Mouse (Mus musculus) intestine, postnatal 0 days (tissue): Measurements from ENCODE around the gene Sfrp2. TPM values are rescaled to one million over a fixed set of nuclear protein-coding genes. Genes with fewer than 3 reads are reported as not detected.

Experiments used
- ATAC-seq: fragments of 200-750 bp; cut with Nextera tagmentation; 2 replicates; pipeline ENCODE4 v1.8.0; 2017; ENCODE audit warnings: mild to moderate bottlenecking, moderate TSS enrichment, moderate library complexity
- H3K27ac ChIP-seq: fragments of 300-500 bp; sonication (generic); 2 replicates; pipeline ENCODE4 v1.5.1; 2014; ENCODE audit warnings: mild to moderate bottlenecking, low read depth, low read length, moderate library complexity
- H3K27me3 ChIP-seq: fragments of 300-500 bp; sonication (generic); replicated peaks from 2 replicates; pipeline ENCODE4 v1.6.1; 2014; ENCODE audit warnings: low read length, mixed read lengths; ENCODE audit not compliant: control insufficient read depth, insufficient read depth
- H3K36me3 ChIP-seq: fragments of 300-500 bp; sonication (generic); 2 replicates; pipeline ENCODE4 v1.6.1; 2014; ENCODE audit warnings: mild to moderate bottlenecking, moderate library complexity; ENCODE audit not compliant: control insufficient read depth, insufficient read depth
- H3K4me1 ChIP-seq: fragments of 300-500 bp; sonication (generic); replicated peaks from 2 replicates; pipeline ENCODE4 v1.6.1; 2014; ENCODE audit warnings: antibody characterized with exemption, low read length, mixed read lengths; ENCODE audit not compliant: control insufficient read depth, insufficient read depth
- H3K4me2 ChIP-seq: fragments of 300-500 bp; sonication (generic); replicated peaks from 2 replicates; pipeline ENCODE4 v1.6.1; 2014; ENCODE audit warnings: low read depth, mild to moderate bottlenecking, moderate library complexity
- H3K4me3 ChIP-seq: fragments of 300-500 bp; sonication (generic); 2 replicates; pipeline ENCODE4 v1.5.1; 2014; ENCODE audit warnings: low read depth, low read length
- H3K9ac ChIP-seq: fragments of 300-500 bp; sonication (generic); 2 replicates; pipeline ENCODE4 v1.6.1; 2014; ENCODE audit warnings: mild to moderate bottlenecking, low read depth, low read length
- H3K9me3 ChIP-seq: fragments of 300-500 bp; sonication (generic); 2 replicates; pipeline ENCODE4 v1.6.1; 2016; ENCODE audit warnings: mixed run types; ENCODE audit not compliant: control insufficient read depth
- CTCF ChIP-seq: sonication (generic); IDR thresholded peaks from 2 replicates; pipeline ENCODE4 v1.5.1; 2016; ENCODE audit warnings: low read depth, mild to moderate bottlenecking, control low read depth, antibody characterized with exemption, moderate library complexity
- WGBS: fragments of 180-500 bp; shearing (Covaris S2); extraction: QIAGEN DNeasy Blood & Tissue Kit; methylation state at CpG from one replicate; pipeline ENCODE4 v1.1.7; 2014; 5-methylcytosine and 5-hydroxymethylcytosine counted together
- polyA plus RNA-seq: library from polyadenylated mRNA; unstranded; fragments of >200 nt; fragmentation: Nextera tagmentation; extraction: Ambion mirVana; gene quantifications from 2 replicates; pipeline ENCODE4 v1.2.1, GENCODE M21; 2015

Gene Sfrp2
- polyA plus RNA-seq, 1 experiment from 2014 or later = 20.7 TPM

DNA sequence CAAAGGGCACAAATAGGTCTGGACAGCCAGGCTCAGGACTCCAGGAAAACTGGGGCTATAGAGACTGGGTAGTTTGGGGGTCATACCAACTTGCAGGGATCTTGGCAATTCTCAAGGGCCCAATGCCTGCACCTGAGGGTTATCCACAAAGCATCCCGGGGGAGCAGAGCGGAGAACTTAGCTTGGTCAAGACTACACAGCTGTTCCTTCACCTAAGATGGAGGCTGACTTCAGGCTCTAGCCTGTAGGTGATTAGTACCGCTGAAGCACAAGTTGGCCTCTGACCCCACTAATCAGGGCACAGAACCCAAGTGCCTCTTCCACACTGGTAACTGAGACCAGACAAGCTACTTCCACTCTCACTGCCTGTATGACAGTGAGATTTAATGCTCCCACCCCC lies 18.6 kb downstream of the Sfrp2 start:
- no peak overlapping the region for H3K27ac ChIP-seq
- H3K4me1 ChIP-seq = no peaks in the 10 kb centered on the region
- no peak for ATAC-seq
- no peak overlapping the region for H3K4me3 ChIP-seq
- H3K9me3 ChIP-seq = no peaks in the 10 kb centered on the region
- WGBS = 83% methylated on average over 3 of the region's 3 CpGs
- H3K36me3 ChIP-seq = no peaks in the 10 kb centered on the region
- no peak overlapping the region for H3K4me2 ChIP-seq
- no peak overlapping the region for H3K9ac ChIP-seq
- TF ChIP-seq CTCF = no peak
- H3K27me3 ChIP-seq = no peaks in the 10 kb centered on the region

- WGBS = 94% methylated on average over 2 of the region's 2 CpGs
- TF ChIP-seq CTCF = no peak
- H3K27me3 ChIP-seq = no peaks in the 10 kb centered on the region
- H3K4me2 ChIP-seq = no peak overlapping the region
- H3K9me3 ChIP-seq = no peaks in the 10 kb centered on the region
- H3K36me3 ChIP-seq = no peaks in the 10 kb centered on the region
- H3K4me1 ChIP-seq = no peaks in the 10 kb centered on the region
- H3K27ac ChIP-seq = no peak overlapping the region
- no peak overlapping the region for H3K4me3 ChIP-seq
- no peak for ATAC-seq
- H3K9ac ChIP-seq = no peak overlapping the region
Measured at GRCm38 (mm10) chr3:83787086-83787485, 21.0 kb downstream of the Sfrp2 start.

GRCm38 (mm10) chr3:83787776-83788305 lies 21.7 kb downstream of the Sfrp2 start:
- Histone ChIP-seq H3K9ac (no peak overlapping the region), H3K4me2 (no peak overlapping the region), H3K27ac (no peak overlapping the region), H3K36me3 (no peaks in the 10 kb centered on the region), H3K4me3 (no peak overlapping the region), H3K9me3 (no peaks in the 10 kb centered on the region), H3K4me1 (no peaks in the 10 kb centered on the region), H3K27me3 (no peaks in the 10 kb centered on the region; the same call in 1 of the 2 replicates)
- no peak for ATAC-seq
- TF ChIP-seq CTCF = no peak
- 82% methylated on average over 7 of the region's 7 CpGs for WGBS

DNA sequence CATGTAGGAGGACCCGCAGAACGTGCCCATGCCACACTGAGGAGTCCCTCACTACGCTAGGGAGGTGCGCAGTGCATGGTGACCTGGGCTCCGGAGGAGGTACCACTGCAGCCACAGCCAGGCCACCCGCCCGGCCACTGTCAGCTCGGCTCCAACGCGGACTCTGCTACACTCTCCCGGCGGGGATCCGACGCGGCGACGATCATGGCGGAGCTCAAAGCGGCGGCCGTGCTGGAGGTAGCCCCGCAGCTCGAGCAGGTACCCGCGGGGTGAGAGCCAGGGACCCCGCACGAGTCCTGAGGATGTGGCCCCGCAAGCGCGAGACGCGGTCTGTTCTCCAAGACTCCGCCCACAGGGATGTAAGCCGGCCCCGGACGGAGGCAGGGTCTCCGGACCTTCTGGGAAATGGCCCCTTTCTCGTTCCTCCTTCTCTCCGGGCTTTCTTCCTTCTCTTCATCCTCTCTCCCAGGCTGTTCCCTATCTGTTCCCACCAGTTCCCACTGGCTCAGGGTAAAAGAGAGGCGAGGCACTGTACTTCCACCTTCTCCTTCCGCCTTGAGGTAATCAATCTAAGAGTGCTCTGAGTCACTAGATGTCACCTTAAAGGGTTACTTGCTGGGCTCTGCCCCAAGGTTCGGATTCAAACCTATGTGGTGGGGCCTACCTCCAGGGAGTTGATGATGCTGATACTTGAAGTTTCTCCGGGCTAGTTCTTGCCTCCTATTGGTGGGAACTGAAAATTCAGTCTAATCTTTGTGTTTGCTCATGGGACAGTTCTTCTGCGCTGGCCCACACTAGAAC lies 23.7 kb downstream of the Sfrp2 start:
- H3K4me1 ChIP-seq = no peaks in the 10 kb centered on the region
- TF ChIP-seq CTCF = peak; percentile 52
- peak overlapping the region; percentile 95 for H3K4me2 ChIP-seq
- ATAC-seq = peak; percentile 63; the same call in 1 of the 2 replicates
- H3K9ac ChIP-seq = peak overlapping the region; percentile 47
- H3K36me3 ChIP-seq = no peaks in the 10 kb centered on the region
- peak overlapping the region; percentile 5; the same call in 1 of the 2 replicates for H3K27ac ChIP-seq
- 2% methylated on average over 44 of the region's 44 CpGs for WGBS
- no peaks in the 10 kb centered on the region; the same call in 1 of the 2 replicates for H3K27me3 ChIP-seq
- H3K9me3 ChIP-seq = no peaks in the 10 kb centered on the region
- H3K4me3 ChIP-seq = peak overlapping the region; percentile 62

- Histone ChIP-seq H3K27ac (no peak overlapping the region), H3K4me2 (no peak overlapping the region), H3K9ac (no peak overlapping the region), H3K4me3 (no peak overlapping the region), H3K36me3 (no peaks in the 10 kb centered on the region), H3K4me1 (no peaks in the 10 kb centered on the region), H3K27me3 (no peaks in the 10 kb centered on the region; the same call in 1 of the 2 replicates), H3K9me3 (no peaks in the 10 kb centered on the region)
- ATAC-seq = no peak
- TF ChIP-seq CTCF = no peak
- WGBS = 78% methylated on average over 3 of the region's 3 CpGs
Measured at GRCm38 (mm10) chr3:83791444-83791843, 25.3 kb downstream of the Sfrp2 start.

GRCm38 (mm10) chr3:83797098-83797497 lies 31.0 kb downstream of the Sfrp2 start:
- Histone ChIP-seq H3K4me3 (no peak overlapping the region), H3K4me1 (no peaks in the 10 kb centered on the region), H3K9me3 (no peaks in the 10 kb centered on the region), H3K27me3 (no peaks in the 10 kb centered on the region; the same call in 1 of the 2 replicates), H3K9ac (no peak overlapping the region), H3K27ac (no peak overlapping the region), H3K4me2 (no peak overlapping the region), H3K36me3 (no peaks in the 10 kb centered on the region)
- 72% methylated on average over 6 of the region's 6 CpGs for WGBS
- no peak for ATAC-seq
- TF ChIP-seq CTCF = 0 out of 2 replicates have a peak, but pooled peaks have one; percentile 11
